ENCODE assay signal across 11 mouse cellular contexts in genomic region chr4:149060621-149061431, GRCm38 (mm10). TPM values are rescaled to one million over a fixed set of nuclear protein-coding genes. Genes with fewer than 3 reads are reported as not detected.
DNase-seq lines count a peak whose midpoint lies in the region; ATAC-seq and TF ChIP-seq lines count a peak whose summit lies in the region.
"Had no signal": no experiment of that assay in that cellular context is flagged by ENCODE, and none has a peak within 500 bp of the region (broad histone marks: within the 10 kb centered on the region; RNA-seq: fewer than 3 reads in every experiment).

No protein-coding gene starts in this region.

- no peak overlapping the region for H3K4me3 ChIP-seq in hindbrain, embryonic 12.5 days
- H3K4me3 ChIP-seq in hindbrain, embryonic 16.5 days (ENCODE audit: low read length) = no peak overlapping the region
- no peak overlapping the region for H3K4me3 ChIP-seq in lung, postnatal 0 days (ENCODE audit: low read depth, low read length)
- H3K4me3 ChIP-seq in hindbrain, embryonic 15.5 days = no peak overlapping the region
- H3K4me3 ChIP-seq: limb, embryonic 12.5 days had no signal

- no peaks in the 10 kb centered on the region for H3K27me3 ChIP-seq in hindbrain, embryonic 12.5 days
- H3K27me3 ChIP-seq in hindbrain, embryonic 16.5 days (replicated peaks; ENCODE audit: control insufficient read depth, insufficient read depth, low read length) = no peaks in the 10 kb centered on the region; the same call in 1 of the 2 replicates
- H3K27me3 ChIP-seq in lung, postnatal 0 days (replicated peaks; ENCODE audit: insufficient read depth, low read length) = no peaks in the 10 kb centered on the region
- H3K27me3 ChIP-seq in hindbrain, embryonic 15.5 days = peaks cover 5% of the 10 kb centered on the region; the same call in 1 of the 2 replicates

- no peak for TF ChIP-seq EP300 in lung, postnatal 0 days (IDR thresholded peaks at IDR 0.05)

- no peaks in the 10 kb centered on the region for H3K36me3 ChIP-seq in hindbrain, embryonic 12.5 days
- no peaks in the 10 kb centered on the region for H3K36me3 ChIP-seq in hindbrain, embryonic 16.5 days (ENCODE audit: control insufficient read depth, insufficient read depth, low read length)
- no peaks in the 10 kb centered on the region for H3K36me3 ChIP-seq in lung, postnatal 0 days (ENCODE audit: insufficient read depth, low read length)
- H3K36me3 ChIP-seq in hindbrain, embryonic 15.5 days = no peaks in the 10 kb centered on the region
- H3K36me3 ChIP-seq: limb, embryonic 12.5 days had no signal

- ATAC-seq in hindbrain, embryonic 12.5 days (ENCODE audit: low FRiP score) = no peak
- ATAC-seq in hindbrain, embryonic 16.5 days = no peak
- ATAC-seq in lung, postnatal 0 days = no peak
- no peak for ATAC-seq in hindbrain, embryonic 15.5 days (ENCODE audit: low FRiP score, low read depth)

- DNase-seq in cerebellum, postnatal 36 days = peak; percentile 18 to 27
- no peak for DNase-seq in cerebellum, postnatal 4 days (ENCODE audit: low spot score in 2 of 2)
- no peak for DNase-seq in lung, postnatal 0 days (ENCODE audit: low spot score)
- DNase-seq in lung, postnatal 25 days (ENCODE audit: low spot score) = no peak
- DNase-seq in layer of hippocampus, postnatal 25 days (ENCODE audit: extremely low spot score in 1 of 2, low spot score in 1 of 2) = no peak
- DNase-seq: adrenal gland, adult 8-10 months; lung, postnatal 10 days had no signal

- H3K9me3 ChIP-seq in hindbrain, embryonic 12.5 days (replicated peaks) = no peaks in the 10 kb centered on the region
- H3K9me3 ChIP-seq in hindbrain, embryonic 16.5 days (ENCODE audit: control insufficient read depth, low read length) = no peaks in the 10 kb centered on the region
- no peaks in the 10 kb centered on the region for H3K9me3 ChIP-seq in lung, postnatal 0 days (ENCODE audit: low read length)
- H3K9me3 ChIP-seq in hindbrain, embryonic 15.5 days = no peaks in the 10 kb centered on the region
- H3K9me3 ChIP-seq: limb, embryonic 12.5 days had no signal

- 37% methylated on average over 14 of the region's 14 CpGs for WGBS in hindbrain, embryonic 12.5 days
- WGBS in hindbrain, embryonic 16.5 days = 32% methylated on average over 14 of the region's 14 CpGs
- 58% methylated on average over 14 of the region's 14 CpGs for WGBS in lung, postnatal 0 days
- WGBS in hindbrain, embryonic 15.5 days = 28% methylated on average over 14 of the region's 14 CpGs

- H3K4me1 ChIP-seq in hindbrain, embryonic 12.5 days = peaks cover 58% of the 10 kb centered on the region
- peaks cover 26% of the 10 kb centered on the region for H3K4me1 ChIP-seq in hindbrain, embryonic 16.5 days (ENCODE audit: control insufficient read depth, insufficient read depth, low read depth, low read length)
- H3K4me1 ChIP-seq in lung, postnatal 0 days (ENCODE audit: insufficient read depth, low read depth, low read length) = no peaks in the 10 kb centered on the region; the same call in 1 of the 2 replicates
- H3K4me1 ChIP-seq in hindbrain, embryonic 15.5 days (replicated peaks) = peaks cover 53% of the 10 kb centered on the region

- TF ChIP-seq CTCF in lung, postnatal 0 days (IDR thresholded peaks at IDR 0.05) = peak; percentile 52

- peak overlapping the region; percentile 48; the same call in 1 of the 2 replicates for H3K27ac ChIP-seq in hindbrain, embryonic 12.5 days
- H3K27ac ChIP-seq in hindbrain, embryonic 16.5 days (ENCODE audit: low read depth, low read length) = no peak overlapping the region
- H3K27ac ChIP-seq in lung, postnatal 0 days (ENCODE audit: low read length) = no peak overlapping the region
- 0 out of 2 replicates have a peak overlapping the region, but pooled peaks have one; percentile 7 for H3K27ac ChIP-seq in hindbrain, embryonic 15.5 days (replicated peaks)
- H3K27ac ChIP-seq: limb, embryonic 12.5 days had no signal

- H3K9ac ChIP-seq in hindbrain, embryonic 12.5 days = no peak overlapping the region
- H3K9ac ChIP-seq in hindbrain, embryonic 16.5 days (ENCODE audit: low read depth, low read length) = no peak overlapping the region
- no peak overlapping the region for H3K9ac ChIP-seq in lung, postnatal 0 days (replicated peaks; ENCODE audit: low read depth)
- H3K9ac ChIP-seq in hindbrain, embryonic 15.5 days = no peak overlapping the region
- H3K9ac ChIP-seq: limb, embryonic 12.5 days had no signal

- H3K4me2 ChIP-seq in hindbrain, embryonic 12.5 days (replicated peaks) = no peak overlapping the region
- H3K4me2 ChIP-seq in hindbrain, embryonic 16.5 days (ENCODE audit: low read length) = no peak overlapping the region
- no peak overlapping the region for H3K4me2 ChIP-seq in lung, postnatal 0 days (replicated peaks; ENCODE audit: low read depth, low read length)
- peak overlapping the region; percentile 6; the same call in 1 of the 2 replicates for H3K4me2 ChIP-seq in hindbrain, embryonic 15.5 days
- H3K4me2 ChIP-seq: limb, embryonic 12.5 days had no signal

RNA-seq across cellular contexts. Expression of gene Pex14, which starts 38.9 kb away (rescaled TPM):
- polyA plus RNA-seq in hindbrain, embryonic 12.5 days (2016; fragmentation: Nextera tagmentation; extraction: Ambion mirVana) = 49.4 and 55.5 TPM in 2 replicates
- polyA plus RNA-seq in hindbrain, embryonic 16.5 days (2015; fragmentation: Nextera tagmentation; extraction: Ambion mirVana) = 62.4 and 63.9 TPM in 2 replicates
- 38.9 TPM in 2 replicates for polyA plus RNA-seq in lung, postnatal 0 days (2015; fragmentation: Nextera tagmentation; extraction: Ambion mirVana)
- 54.4 and 61.9 TPM in 2 replicates for polyA plus RNA-seq in hindbrain, embryonic 15.5 days (2015; fragmentation: Nextera tagmentation; extraction: Ambion mirVana)
- 10 to 100 TPM; 44.8 to 45.0 TPM for total RNA-seq in layer of hippocampus, postnatal 25 days (2021)

RNA-seq across cellular contexts. Expression of gene Dffa, which starts 43.1 kb away (rescaled TPM):
- polyA plus RNA-seq in hindbrain, embryonic 12.5 days (2016; fragmentation: Nextera tagmentation; extraction: Ambion mirVana) = 30.2 and 30.6 TPM in 2 replicates
- 24.6 and 25.6 TPM in 2 replicates for polyA plus RNA-seq in hindbrain, embryonic 16.5 days (2015; fragmentation: Nextera tagmentation; extraction: Ambion mirVana)
- polyA plus RNA-seq in lung, postnatal 0 days (2015; fragmentation: Nextera tagmentation; extraction: Ambion mirVana) = 21.5 and 22.8 TPM in 2 replicates
- polyA plus RNA-seq in hindbrain, embryonic 15.5 days (2015; fragmentation: Nextera tagmentation; extraction: Ambion mirVana) = 23.7 and 25.5 TPM in 2 replicates
- total RNA-seq in layer of hippocampus, postnatal 25 days (2021) = 10 to 100 TPM; 41.2 to 48.9 TPM

Comparison
In these comparisons a context has a peak if more than half of its experiments do, and no peak if none do; other contexts are left out.
1. DNase-seq: peak in cerebellum, postnatal 36 days (2 of 2); none in cerebellum, postnatal 4 days (0 of 2), lung, postnatal 0 days (single experiment), lung, postnatal 25 days (single experiment) and layer of hippocampus, postnatal 25 days (0 of 2).
2. H3K27ac ChIP-seq: peak in hindbrain, embryonic 12.5 days (single experiment) and hindbrain, embryonic 15.5 days (single experiment); none in hindbrain, embryonic 16.5 days (single experiment) and lung, postnatal 0 days (single experiment).